15 mouse cellular contexts compared by ENCODE assay signal in genomic region chr5:115371736-115372135, GRCm38 (mm10). TPM values are rescaled to one million over a fixed set of nuclear protein-coding genes. Genes with fewer than 3 reads are reported as not detected.
DNase-seq lines count a peak whose midpoint lies in the region; ATAC-seq and TF ChIP-seq lines count a peak whose summit lies in the region.
"Had no signal": no experiment of that assay in that cellular context is flagged by ENCODE, and none has a peak within 500 bp of the region (broad histone marks: within the 10 kb centered on the region; RNA-seq: fewer than 3 reads in every experiment).

No protein-coding gene starts in this region.

- H3K4me2 ChIP-seq in hindbrain, embryonic 12.5 days (replicated peaks), result no peak overlapping the region
- H3K4me2 ChIP-seq in hindbrain, postnatal 0 days (ENCODE audit: low read depth, low read length), result no peak overlapping the region
- no peak overlapping the region for H3K4me2 ChIP-seq in neural tube, embryonic 11.5 days (ENCODE audit: low read depth)
- no peak overlapping the region for H3K4me2 ChIP-seq in neural tube, embryonic 15.5 days
- no peak overlapping the region for H3K4me2 ChIP-seq in embryonic facial prominence, embryonic 12.5 days (replicated peaks)
- H3K4me2 ChIP-seq in neural tube, embryonic 13.5 days, result no peak overlapping the region
- H3K4me2 ChIP-seq: limb, embryonic 15.5 days had no signal

- peak overlapping the region; percentile 52 for H3K27ac ChIP-seq in hindbrain, embryonic 12.5 days
- H3K27ac ChIP-seq in hindbrain, postnatal 0 days, result no peak overlapping the region
- H3K27ac ChIP-seq in neural tube, embryonic 11.5 days (ENCODE audit: low read depth, low read length), result peak overlapping the region; percentile 72
- no peak overlapping the region for H3K27ac ChIP-seq in neural tube, embryonic 15.5 days (replicated peaks)
- H3K27ac ChIP-seq in embryonic facial prominence, embryonic 12.5 days, result 0 out of 2 replicates have a peak overlapping the region, but pooled peaks have one; percentile 6
- peak overlapping the region; percentile 28; the same call in 1 of the 2 replicates for H3K27ac ChIP-seq in neural tube, embryonic 13.5 days (replicated peaks)
- H3K27ac ChIP-seq: limb, embryonic 15.5 days had no signal

- no peak for TF ChIP-seq CTCF in hindbrain, postnatal 0 days (IDR thresholded peaks at IDR 0.05; ENCODE audit: low read depth)

- H3K4me3 ChIP-seq in hindbrain, embryonic 12.5 days, result no peak overlapping the region
- H3K4me3 ChIP-seq in hindbrain, postnatal 0 days (ENCODE audit: low read length), result no peak overlapping the region
- H3K4me3 ChIP-seq in neural tube, embryonic 11.5 days (ENCODE audit: low read depth, low read length), result no peak overlapping the region
- no peak overlapping the region for H3K4me3 ChIP-seq in neural tube, embryonic 15.5 days (replicated peaks)
- H3K4me3 ChIP-seq in embryonic facial prominence, embryonic 12.5 days, result no peak overlapping the region
- H3K4me3 ChIP-seq in neural tube, embryonic 13.5 days, result no peak overlapping the region
- H3K4me3 ChIP-seq: erythroblast, embryonic 14.5 days; limb, embryonic 15.5 days had no signal

- WGBS in hindbrain, embryonic 12.5 days, result 36% methylated on average over 9 of the region's 9 CpGs
- WGBS in hindbrain, postnatal 0 days, result 26% methylated on average over 9 of the region's 9 CpGs
- WGBS in neural tube, embryonic 11.5 days, result 28% methylated on average over 9 of the region's 9 CpGs
- WGBS in neural tube, embryonic 15.5 days, result 20% methylated on average over 9 of the region's 9 CpGs
- WGBS in embryonic facial prominence, embryonic 12.5 days, result 47% methylated on average over 9 of the region's 9 CpGs
- 19% methylated on average over 9 of the region's 9 CpGs for WGBS in neural tube, embryonic 13.5 days

- DNase-seq in hindbrain, postnatal 0 days (ENCODE audit: low spot score), result no peak
- DNase-seq in neural tube, embryonic 11.5 days (ENCODE audit: low spot score), result peak; percentile 52
- no peak for DNase-seq in ovary, adult 18-20 months (ENCODE audit: low spot score)
- DNase-seq in adrenal gland, adult (ENCODE audit: inconsistent age in 2 of 2, low spot score in 1 of 2), result no peak
- DNase-seq: cerebellum, adult 11-12 months; embryo, embryonic 11 days; lung, adult 2 months had no signal

- no peaks in the 10 kb centered on the region for H3K27me3 ChIP-seq in hindbrain, embryonic 12.5 days
- no peaks in the 10 kb centered on the region for H3K27me3 ChIP-seq in hindbrain, postnatal 0 days (ENCODE audit: insufficient read depth, low read length)
- H3K27me3 ChIP-seq in neural tube, embryonic 11.5 days (ENCODE audit: control insufficient read depth, insufficient read depth, low read length), result no peaks in the 10 kb centered on the region
- no peaks in the 10 kb centered on the region for H3K27me3 ChIP-seq in neural tube, embryonic 15.5 days (replicated peaks)
- no peaks in the 10 kb centered on the region for H3K27me3 ChIP-seq in embryonic facial prominence, embryonic 12.5 days
- no peaks in the 10 kb centered on the region for H3K27me3 ChIP-seq in neural tube, embryonic 13.5 days
- H3K27me3 ChIP-seq: limb, embryonic 15.5 days had no signal

- no peak overlapping the region for H3K9ac ChIP-seq in hindbrain, embryonic 12.5 days
- H3K9ac ChIP-seq in hindbrain, postnatal 0 days (replicated peaks; ENCODE audit: low read length), result no peak overlapping the region
- H3K9ac ChIP-seq in neural tube, embryonic 11.5 days (ENCODE audit: low read length), result no peak overlapping the region
- no peak overlapping the region for H3K9ac ChIP-seq in neural tube, embryonic 15.5 days (replicated peaks)
- H3K9ac ChIP-seq in embryonic facial prominence, embryonic 12.5 days, result no peak overlapping the region
- H3K9ac ChIP-seq in neural tube, embryonic 13.5 days, result no peak overlapping the region
- H3K9ac ChIP-seq: limb, embryonic 15.5 days had no signal

- no peaks in the 10 kb centered on the region for H3K36me3 ChIP-seq in hindbrain, embryonic 12.5 days
- no peaks in the 10 kb centered on the region for H3K36me3 ChIP-seq in hindbrain, postnatal 0 days (ENCODE audit: insufficient read depth, low read length)
- H3K36me3 ChIP-seq in neural tube, embryonic 11.5 days (ENCODE audit: control insufficient read depth, insufficient read depth, low read length), result no peaks in the 10 kb centered on the region
- H3K36me3 ChIP-seq in neural tube, embryonic 15.5 days, result no peaks in the 10 kb centered on the region
- no peaks in the 10 kb centered on the region for H3K36me3 ChIP-seq in embryonic facial prominence, embryonic 12.5 days
- no peaks in the 10 kb centered on the region for H3K36me3 ChIP-seq in neural tube, embryonic 13.5 days
- H3K36me3 ChIP-seq: limb, embryonic 15.5 days had no signal

- H3K4me1 ChIP-seq in hindbrain, embryonic 12.5 days, result peaks cover 12% of the 10 kb centered on the region
- no peaks in the 10 kb centered on the region for H3K4me1 ChIP-seq in hindbrain, postnatal 0 days (ENCODE audit: insufficient read depth, low read length)
- peaks cover 5% of the 10 kb centered on the region; the same call in 1 of the 2 replicates for H3K4me1 ChIP-seq in neural tube, embryonic 11.5 days (ENCODE audit: control insufficient read depth, insufficient read depth, low read length)
- peaks cover 9% of the 10 kb centered on the region for H3K4me1 ChIP-seq in neural tube, embryonic 15.5 days
- peaks cover 4% of the 10 kb centered on the region; the same call in 1 of the 2 replicates for H3K4me1 ChIP-seq in embryonic facial prominence, embryonic 12.5 days
- H3K4me1 ChIP-seq in neural tube, embryonic 13.5 days (replicated peaks), result peaks cover 17% of the 10 kb centered on the region

- no peaks in the 10 kb centered on the region for H3K9me3 ChIP-seq in hindbrain, embryonic 12.5 days (replicated peaks)
- H3K9me3 ChIP-seq in hindbrain, postnatal 0 days (ENCODE audit: low read length), result no peaks in the 10 kb centered on the region
- H3K9me3 ChIP-seq in neural tube, embryonic 11.5 days (ENCODE audit: control insufficient read depth, low read length), result no peaks in the 10 kb centered on the region
- no peaks in the 10 kb centered on the region for H3K9me3 ChIP-seq in neural tube, embryonic 15.5 days (replicated peaks)
- no peaks in the 10 kb centered on the region for H3K9me3 ChIP-seq in embryonic facial prominence, embryonic 12.5 days
- no peaks in the 10 kb centered on the region for H3K9me3 ChIP-seq in neural tube, embryonic 13.5 days
- H3K9me3 ChIP-seq: limb, embryonic 15.5 days had no signal

- ATAC-seq in hindbrain, embryonic 12.5 days (ENCODE audit: low FRiP score), result no peak
- no peak for ATAC-seq in hindbrain, postnatal 0 days
- peak; percentile 43; the same call in 1 of the 2 replicates for ATAC-seq in neural tube, embryonic 11.5 days (ENCODE audit: insufficient read depth, low FRiP score, low TSS enrichment)
- no peak for ATAC-seq in neural tube, embryonic 15.5 days (ENCODE audit: low FRiP score)
- ATAC-seq in embryonic facial prominence, embryonic 12.5 days (ENCODE audit: insufficient number of reproducible peaks, insufficient read depth, low FRiP score, low TSS enrichment), result no peak
- ATAC-seq in neural tube, embryonic 13.5 days (ENCODE audit: low read depth), result no peak

RNA-seq across cellular contexts. Expression of gene Cox6a1, which starts 23.0 kb away (rescaled TPM):
- polyA plus RNA-seq in hindbrain, embryonic 12.5 days (2016; fragmentation: Nextera tagmentation; extraction: Ambion mirVana), result 728 and 823 TPM in 2 replicates
- total RNA-seq in hindbrain, postnatal 0 days (2014; rRNA removed), result 1,147 and 1,391 TPM in 2 replicates
- polyA plus RNA-seq in hindbrain, postnatal 0 days (2015; fragmentation: Nextera tagmentation; extraction: Ambion mirVana), result 1,694 and 1,700 TPM in 2 replicates
- polyA plus RNA-seq in neural tube, embryonic 11.5 days (2014; fragmentation: Nextera tagmentation; extraction: Ambion mirVana), result 799 and 803 TPM in 2 replicates
- polyA plus RNA-seq in neural tube, embryonic 15.5 days (2015; fragmentation: Nextera tagmentation; extraction: Ambion mirVana), result 1,223 and 1,358 TPM in 2 replicates
- polyA plus RNA-seq in embryonic facial prominence, embryonic 12.5 days (2016; fragmentation: Nextera tagmentation; extraction: Ambion mirVana), result 652 and 721 TPM in 2 replicates
- polyA plus RNA-seq in neural tube, embryonic 13.5 days (2015; fragmentation: Nextera tagmentation; extraction: Ambion mirVana), result 1,130 and 1,174 TPM in 2 replicates

RNA-seq across cellular contexts. Expression of gene Triap1, which starts 30.7 kb away (rescaled TPM):
- 49.5 and 54.5 TPM in 2 replicates for polyA plus RNA-seq in hindbrain, embryonic 12.5 days (2016; fragmentation: Nextera tagmentation; extraction: Ambion mirVana)
- total RNA-seq in hindbrain, postnatal 0 days (2014; rRNA removed), result 12.4 and 18.4 TPM in 2 replicates
- 59.2 and 61.6 TPM in 2 replicates for polyA plus RNA-seq in hindbrain, postnatal 0 days (2015; fragmentation: Nextera tagmentation; extraction: Ambion mirVana)
- 55.6 and 60.2 TPM in 2 replicates for polyA plus RNA-seq in neural tube, embryonic 11.5 days (2014; fragmentation: Nextera tagmentation; extraction: Ambion mirVana)
- polyA plus RNA-seq in neural tube, embryonic 15.5 days (2015; fragmentation: Nextera tagmentation; extraction: Ambion mirVana), result 56.1 and 56.8 TPM in 2 replicates
- 55.5 and 56.7 TPM in 2 replicates for polyA plus RNA-seq in embryonic facial prominence, embryonic 12.5 days (2016; fragmentation: Nextera tagmentation; extraction: Ambion mirVana)
- 49.7 and 54.8 TPM in 2 replicates for polyA plus RNA-seq in neural tube, embryonic 13.5 days (2015; fragmentation: Nextera tagmentation; extraction: Ambion mirVana)

RNA-seq across cellular contexts. Expression of gene Gatc, which starts 30.8 kb away (rescaled TPM):
- 31.6 and 38.6 TPM in 2 replicates for polyA plus RNA-seq in hindbrain, embryonic 12.5 days (2016; fragmentation: Nextera tagmentation; extraction: Ambion mirVana)
- total RNA-seq in hindbrain, postnatal 0 days (2014; rRNA removed), result 22.4 and 25.1 TPM in 2 replicates
- 27.5 and 32.1 TPM in 2 replicates for polyA plus RNA-seq in hindbrain, postnatal 0 days (2015; fragmentation: Nextera tagmentation; extraction: Ambion mirVana)
- 40.4 and 42.3 TPM in 2 replicates for polyA plus RNA-seq in neural tube, embryonic 11.5 days (2014; fragmentation: Nextera tagmentation; extraction: Ambion mirVana)
- 32.2 and 37.0 TPM in 2 replicates for polyA plus RNA-seq in neural tube, embryonic 15.5 days (2015; fragmentation: Nextera tagmentation; extraction: Ambion mirVana)
- 29.0 and 30.0 TPM in 2 replicates for polyA plus RNA-seq in embryonic facial prominence, embryonic 12.5 days (2016; fragmentation: Nextera tagmentation; extraction: Ambion mirVana)
- polyA plus RNA-seq in neural tube, embryonic 13.5 days (2015; fragmentation: Nextera tagmentation; extraction: Ambion mirVana), result 36.7 and 41.1 TPM in 2 replicates

RNA-seq across cellular contexts. Expression of gene Srsf9, which starts 44.8 kb away (rescaled TPM):
- 306 and 309 TPM in 2 replicates for polyA plus RNA-seq in hindbrain, embryonic 12.5 days (2016; fragmentation: Nextera tagmentation; extraction: Ambion mirVana)
- 42.5 and 47.5 TPM in 2 replicates for total RNA-seq in hindbrain, postnatal 0 days (2014; rRNA removed)
- 119 and 127 TPM in 2 replicates for polyA plus RNA-seq in hindbrain, postnatal 0 days (2015; fragmentation: Nextera tagmentation; extraction: Ambion mirVana)
- 327 and 330 TPM in 2 replicates for polyA plus RNA-seq in neural tube, embryonic 11.5 days (2014; fragmentation: Nextera tagmentation; extraction: Ambion mirVana)
- polyA plus RNA-seq in neural tube, embryonic 15.5 days (2015; fragmentation: Nextera tagmentation; extraction: Ambion mirVana), result 138 and 154 TPM in 2 replicates
- polyA plus RNA-seq in embryonic facial prominence, embryonic 12.5 days (2016; fragmentation: Nextera tagmentation; extraction: Ambion mirVana), result 418 and 420 TPM in 2 replicates
- polyA plus RNA-seq in neural tube, embryonic 13.5 days (2015; fragmentation: Nextera tagmentation; extraction: Ambion mirVana), result 170 and 220 TPM in 2 replicates

RNA-seq across cellular contexts. Expression of gene Msi1, which starts 57.7 kb away (rescaled TPM):
- 128 and 131 TPM in 2 replicates for polyA plus RNA-seq in hindbrain, embryonic 12.5 days (2016; fragmentation: Nextera tagmentation; extraction: Ambion mirVana)
- total RNA-seq in hindbrain, postnatal 0 days (2014; rRNA removed), result 75.9 and 88.1 TPM in 2 replicates
- polyA plus RNA-seq in hindbrain, postnatal 0 days (2015; fragmentation: Nextera tagmentation; extraction: Ambion mirVana), result 45.1 and 46.2 TPM in 2 replicates
- polyA plus RNA-seq in neural tube, embryonic 11.5 days (2014; fragmentation: Nextera tagmentation; extraction: Ambion mirVana), result 138 and 147 TPM in 2 replicates
- 29.4 and 37.9 TPM in 2 replicates for polyA plus RNA-seq in neural tube, embryonic 15.5 days (2015; fragmentation: Nextera tagmentation; extraction: Ambion mirVana)
- 38.7 and 40.2 TPM in 2 replicates for polyA plus RNA-seq in embryonic facial prominence, embryonic 12.5 days (2016; fragmentation: Nextera tagmentation; extraction: Ambion mirVana)
- polyA plus RNA-seq in neural tube, embryonic 13.5 days (2015; fragmentation: Nextera tagmentation; extraction: Ambion mirVana), result 66.5 and 66.7 TPM in 2 replicates
- total RNA-seq: megakaryocyte progenitor cell, adult 5-6 weeks; neutrophil, adult 5-6 weeks had no signal

Comparison
In these comparisons a context has a peak if more than half of its experiments do, and no peak if none do; other contexts are left out.
1. H3K27ac ChIP-seq: peak in hindbrain, embryonic 12.5 days (single experiment), neural tube, embryonic 11.5 days (single experiment), embryonic facial prominence, embryonic 12.5 days (single experiment) and neural tube, embryonic 13.5 days (single experiment); none in hindbrain, postnatal 0 days (single experiment) and neural tube, embryonic 15.5 days (single experiment).